Mouse (Mus musculus) cortical plate, adult 2 months (tissue): ENCODE results near the gene Kcnk13. TPM values are rescaled to one million over a fixed set of nuclear protein-coding genes. Genes with fewer than 3 reads are reported as not detected.
A peak's percentile ranks its signal among the peaks of the same experiment; 100 is the strongest.

Experiments
- H3K27ac ChIP-seq: fragments of 200-500 bp; 2 replicates; pipeline ENCODE4 v1.5.1; 2012; ENCODE audit warnings: low read length, control low read depth, inconsistent platforms; ENCODE audit not compliant: insufficient read depth
- H3K4me1 ChIP-seq: fragments of 200-500 bp; 2 replicates; pipeline ENCODE4 v1.6.1; 2011; ENCODE audit warnings: low read length; ENCODE audit not compliant: control insufficient read depth, insufficient read depth
- H3K4me3 ChIP-seq: fragments of 200-500 bp; 2 replicates; pipeline ENCODE4 v1.5.1; 2011; ENCODE audit warnings: mild to moderate bottlenecking, low read length, control low read depth; ENCODE audit not compliant: insufficient read depth
- CTCF ChIP-seq: fragments of 200-500 bp; IDR thresholded peaks from 2 replicates; pipeline ENCODE4 v1.5.1; 2011; ENCODE audit warnings: mild to moderate bottlenecking, control low read depth, low read length; ENCODE audit not compliant: insufficient read depth; ENCODE audit errors: extremely low read depth
- POLR2A ChIP-seq: fragments of 200-500 bp; IDR thresholded peaks from 2 replicates; pipeline ENCODE4 v1.6.1; 2011; ENCODE audit warnings: mild to moderate bottlenecking, low read length, control low read depth; ENCODE audit not compliant: insufficient read depth; ENCODE audit errors: extremely low read depth
- polyA plus RNA-seq: library from polyadenylated mRNA; depleted of rRNA; stranded (reverse); fragments of >200 nt; gene quantifications from 2 replicates; pipeline ENCODE4 v1.2.3, GENCODE M21; 2012

Gene Kcnk13
- polyA plus RNA-seq, 1 experiment = 6.0 TPM

GRCm38 (mm10) chr12:99973659-99974058, 9.4 kb downstream of the Kcnk13 start:
- no peak overlapping the region for H3K4me3 ChIP-seq
- TF ChIP-seq POLR2A (no peak), CTCF (0 out of 2 replicates have a peak, but pooled peaks have one; percentile 36)
- no peaks in the 10 kb centered on the region for H3K4me1 ChIP-seq
- H3K27ac ChIP-seq = no peak overlapping the region

GRCm38 (mm10) chr12:99979541-99979940, 15.2 kb downstream of the Kcnk13 start:
- no peak overlapping the region for H3K4me3 ChIP-seq
- no peak overlapping the region for H3K27ac ChIP-seq
- TF ChIP-seq CTCF (no peak), POLR2A (no peak)
- no peaks in the 10 kb centered on the region for H3K4me1 ChIP-seq

GRCm38 (mm10) chr12:99986797-99987196, 22.5 kb downstream of the Kcnk13 start:
- H3K27ac ChIP-seq = no peak overlapping the region
- no peak overlapping the region for H3K4me3 ChIP-seq
- no peak for TF ChIP-seq CTCF
- no peaks in the 10 kb centered on the region for H3K4me1 ChIP-seq

GRCm38 (mm10) chr12:99988144-99988543, 23.8 kb downstream of the Kcnk13 start:
- Histone ChIP-seq H3K4me1 (no peaks in the 10 kb centered on the region), H3K4me3 (no peak overlapping the region), H3K27ac (no peak overlapping the region)
- TF ChIP-seq POLR2A = no peak
- no peak for TF ChIP-seq CTCF

- no peak overlapping the region; the same call in 1 of the 2 replicates for H3K27ac ChIP-seq
- no peak overlapping the region for H3K4me3 ChIP-seq
- H3K4me1 ChIP-seq = no peaks in the 10 kb centered on the region; the same call in 1 of the 2 replicates
- no peak for TF ChIP-seq CTCF
- no peak for TF ChIP-seq POLR2A
Measured at GRCm38 (mm10) chr12:99992362-99992862, 28.1 kb downstream of the Kcnk13 start.

- Histone ChIP-seq H3K27ac (no peak overlapping the region), H3K4me1 (no peaks in the 10 kb centered on the region; the same call in 1 of the 2 replicates), H3K4me3 (no peak overlapping the region)
- no peak for TF ChIP-seq CTCF
- no peak for TF ChIP-seq POLR2A
Measured at GRCm38 (mm10) chr12:99993146-99993890, 29.0 kb downstream of the Kcnk13 start.

- H3K27ac ChIP-seq = no peak overlapping the region; the same call in 1 of the 2 replicates
- TF ChIP-seq POLR2A (no peak), CTCF (no peak)
- no peaks in the 10 kb centered on the region; the same call in 1 of the 2 replicates for H3K4me1 ChIP-seq
Measured at GRCm38 (mm10) chr12:99995951-99996350, 31.7 kb downstream of the Kcnk13 start.

GRCm38 (mm10) chr12:99999726-100000125, 35.4 kb downstream of the Kcnk13 start:
- no peak for TF ChIP-seq CTCF
- no peak for TF ChIP-seq POLR2A
- Histone ChIP-seq H3K4me3 (no peak overlapping the region), H3K27ac (no peak overlapping the region), H3K4me1 (no peaks in the 10 kb centered on the region; the same call in 1 of the 2 replicates)

More at GRCm38 (mm10) chr12:99995951-99996350, 31.7 kb downstream of the Kcnk13 start:
- H3K4me3 ChIP-seq = no peak overlapping the region

- TF ChIP-seq CTCF = no peak
- TF ChIP-seq POLR2A = no peak
- H3K4me1 ChIP-seq = no peaks in the 10 kb centered on the region; the same call in 1 of the 2 replicates
- no peak overlapping the region for H3K27ac ChIP-seq
- no peak overlapping the region for H3K4me3 ChIP-seq
Measured at GRCm38 (mm10) chr12:100000381-100000780, 36.1 kb downstream of the Kcnk13 start.

- Histone ChIP-seq H3K4me1 (no peaks in the 10 kb centered on the region; the same call in 1 of the 2 replicates), H3K4me3 (no peak overlapping the region), H3K27ac (no peak overlapping the region)
- no peak for TF ChIP-seq POLR2A
- no peak for TF ChIP-seq CTCF
Measured at GRCm38 (mm10) chr12:100001246-100001645, 36.9 kb downstream of the Kcnk13 start.
